Mouse (Mus musculus) heart, adult 18-20 months (tissue): ENCODE data around the gene Mrps18a. TPM values are rescaled to one million over a fixed set of nuclear protein-coding genes. Genes with fewer than 3 reads are reported as not detected.

Experiments used
- total RNA-seq, 2 experiments: library from RNA; stranded (reverse); gene quantifications; 2 replicates each; pipeline ENCODE4 v1.2.3; 2021

The Mrps18a gene
- total RNA-seq, 2 experiments from 2014 or later = 143 to 145 TPM

Other genes with a start within 250 kb of the Mrps18a start
- gene Vegfa, start 78.6 kb upstream of the Mrps18a start, total RNA-seq = 100 to 1,000 TPM; 233 to 240 TPM
- gene Rsph9, start 33.2 kb downstream of the Mrps18a start, total RNA-seq = under 1 TPM; 0.41 to 0.60 TPM
- 10 to 100 TPM; 28.0 to 30.4 TPM for gene Mad2l1bp, start 42.6 kb downstream of the Mrps18a start, total RNA-seq
- 10 to 100 TPM; 49.5 to 51.2 TPM for gene Gtpbp2, start 50.0 kb downstream of the Mrps18a start, total RNA-seq
- gene Polh, start 91.7 kb downstream of the Mrps18a start, total RNA-seq = 1 to 10 TPM; 8.0 to 9.5 TPM
- 10 to 100 TPM; 20.5 to 21.7 TPM for gene Xpo5, start 91.8 kb downstream of the Mrps18a start, total RNA-seq
- 10 to 100 TPM; 24.5 to 27.2 TPM for gene Polr1c, start 137.1 kb downstream of the Mrps18a start, total RNA-seq
- gene Yipf3, start 137.1 kb downstream of the Mrps18a start, total RNA-seq = 10 to 100 TPM; 73.6 to 77.5 TPM
- gene Lrrc73, start 142.5 kb downstream of the Mrps18a start, total RNA-seq = under 1 TPM; 0.18 to 0.37 TPM
- gene Tjap1, start 172.0 kb downstream of the Mrps18a start, total RNA-seq = 10 to 100 TPM; 29.7 to 29.9 TPM
- under 1 TPM; 0.20 to 0.21 TPM for gene Dlk2, start 186.4 kb downstream of the Mrps18a start, total RNA-seq
- 1 to 10 TPM; 3.6 to 4.2 TPM for gene Abcc10, start 217.4 kb downstream of the Mrps18a start, total RNA-seq